Mouse (Mus musculus) T-helper 2 cell (primary cell): ENCODE measurements around the gene Satb1.

Source experiments
- in situ Hi-C: fragments of 300-600 bp; cut with MboI, MseI; formaldehyde crosslinking; loops from one replicate; pipeline ENCODE4 v1.15.1; 2025; ENCODE audit warnings: high pct_unique_total_duplicates

Satb1 gene

GRCm38 (mm10) chr17:51827922-51828410 lies 5.1 kb downstream of the Satb1 start:
- in situ Hi-C loops = no loop called here

GRCm38 (mm10) chr17:51826461-51826860 lies 6.6 kb downstream of the Satb1 start:
- in situ Hi-C loops = no loop called here

GRCm38 (mm10) chr17:51814301-51814700 lies 18.8 kb downstream of the Satb1 start:
- in situ Hi-C loops = loop anchor here (10.0 kb wide), 1 partner anchor 640 kb away; no protein-coding TSS in a partner anchor

- in situ Hi-C loops = loop anchor here (10.0 kb wide), 1 partner anchor 641 kb away; no protein-coding TSS in a partner anchor
Measured at GRCm38 (mm10) chr17:51813784-51814120, 19.3 kb downstream of the Satb1 start.

- in situ Hi-C loops = loop anchor here (10.0 kb wide), 1 partner anchor 642 kb away; no protein-coding TSS in a partner anchor
Measured at GRCm38 (mm10) chr17:51812942-51813783, 19.9 kb downstream of the Satb1 start.

GRCm38 (mm10) chr17:51812261-51812941 lies 20.7 kb downstream of the Satb1 start:
- in situ Hi-C loops = loop anchor here (10.0 kb wide), 1 partner anchor 642 kb away; no protein-coding TSS in a partner anchor

GRCm38 (mm10) chr17:51811911-51812260 lies 21.2 kb downstream of the Satb1 start:
- in situ Hi-C loops = loop anchor here (10.0 kb wide), 1 partner anchor 643 kb away; no protein-coding TSS in a partner anchor

- in situ Hi-C loops = loop anchor here (10.0 kb wide), 1 partner anchor 644 kb away; no protein-coding TSS in a partner anchor
Measured at GRCm38 (mm10) chr17:51811086-51811868, 21.8 kb downstream of the Satb1 start.

GRCm38 (mm10) chr17:51807429-51807828 lies 25.7 kb downstream of the Satb1 start:
- in situ Hi-C loops = no loop called here

- in situ Hi-C loops = no loop called here
Measured at GRCm38 (mm10) chr17:51806124-51806960, 26.7 kb downstream of the Satb1 start.

- in situ Hi-C loops = no loop called here
Measured at GRCm38 (mm10) chr17:51800208-51800607, 32.9 kb downstream of the Satb1 start.

- in situ Hi-C loops = loop anchor here (10.0 kb wide), 1 partner anchor 268 kb away; no protein-coding TSS in a partner anchor
Measured at GRCm38 (mm10) chr17:51796459-51796858, 36.6 kb downstream of the Satb1 start.

GRCm38 (mm10) chr17:51791226-51791625 lies 41.9 kb downstream of the Satb1 start:
- in situ Hi-C loops = loop anchor here (10.0 kb wide), 1 partner anchor 274 kb away; no protein-coding TSS in a partner anchor

GRCm38 (mm10) chr17:51790387-51791060 lies 42.6 kb downstream of the Satb1 start:
- in situ Hi-C loops = loop anchor here (10.0 kb wide), 1 partner anchor 274 kb away; no protein-coding TSS in a partner anchor

GRCm38 (mm10) chr17:51789777-51790176 lies 43.3 kb downstream of the Satb1 start:
- in situ Hi-C loops = loop anchor here (10.0 kb wide), 1 partner anchor 275 kb away; no protein-coding TSS in a partner anchor

- in situ Hi-C loops = no loop called here
Measured at GRCm38 (mm10) chr17:51789098-51789497, 44.0 kb downstream of the Satb1 start.

- in situ Hi-C loops = no loop called here
Measured at GRCm38 (mm10) chr17:51787955-51788354, 45.1 kb downstream of the Satb1 start.

GRCm38 (mm10) chr17:51786050-51786449 lies 47.0 kb downstream of the Satb1 start:
- in situ Hi-C loops = no loop called here

GRCm38 (mm10) chr17:51784935-51785334 lies 48.2 kb downstream of the Satb1 start:
- in situ Hi-C loops = no loop called here
